Mouse (Mus musculus) MEL (cell line): ENCODE data around the gene Cetn4. TPM values are rescaled to one million over a fixed set of nuclear protein-coding genes. Genes with fewer than 3 reads are reported as not detected.
A peak's percentile ranks its signal among the peaks of the same experiment; 100 is the strongest.

Experiments used
- DNase-seq: peaks from one replicate; pipeline ENCODE4 v3.0.0; 2011; ENCODE audit warnings: low read depth, low spot score
- H3K27ac ChIP-seq: 2 replicates; pipeline ENCODE4 v1.5.1; 2012; ENCODE audit warnings: low read depth, mild to moderate bottlenecking, control low read depth, low read length, moderate library complexity; ENCODE audit not compliant: control insufficient read depth
- H3K27me3 ChIP-seq, 2 experiments: fragments of 150-350 bp in 1 of 2; sonication (generic) in 1 of 2; 2 replicates each; pipeline ENCODE4 v1.6.1; 2012; ENCODE audit warnings: low read length in 2 of 2, mild to moderate bottlenecking in 2 of 2, improper control_type of control experiment in 1 of 2, moderate library complexity in 1 of 2; ENCODE audit not compliant: insufficient read depth in 2 of 2, control insufficient read depth in 1 of 2
- H3K36me3 ChIP-seq, 2 experiments: 2 replicates each; pipeline ENCODE4 v1.6.1; 2012 to 2014; ENCODE audit warnings: low read length in 2 of 2, improper control_type of control experiment in 1 of 2, inconsistent platforms in 1 of 2, mild to moderate bottlenecking in 1 of 2; ENCODE audit not compliant: insufficient read depth in 2 of 2, control insufficient read depth in 1 of 2
- H3K4me1 ChIP-seq, 2 experiments: fragments of 150-350 bp in 1 of 2; sonication (generic) in 1 of 2; 2 replicates each; pipeline ENCODE4 v1.6.1; 2012; ENCODE audit warnings: low read length in 2 of 2, improper control_type of control experiment in 1 of 2, mild to moderate bottlenecking in 1 of 2; ENCODE audit not compliant: insufficient read depth in 2 of 2, control insufficient read depth in 1 of 2
- H3K4me3 ChIP-seq, 2 experiments: fragments of 150-350 bp in 1 of 2; sonication (generic) in 1 of 2; 2 replicates each; pipeline ENCODE4 v1.5.1; 2012; ENCODE audit warnings: low read depth in 2 of 2, low read length in 2 of 2, mild to moderate bottlenecking in 2 of 2, moderate library complexity in 2 of 2, control low read depth in 1 of 2, improper control_type of control experiment in 1 of 2; ENCODE audit not compliant: control insufficient read depth in 1 of 2, insufficient read depth in 1 of 2
- H3K79me2 ChIP-seq: 2 replicates; pipeline ENCODE4 v1.6.1; 2012; ENCODE audit warnings: mild to moderate bottlenecking, low read length, moderate library complexity; ENCODE audit not compliant: control insufficient read depth, poor library complexity, insufficient read depth
- H3K9ac ChIP-seq: 2 replicates; pipeline ENCODE4 v1.6.1; 2012; ENCODE audit warnings: low read depth, mild to moderate bottlenecking, control low read depth, low read length, moderate library complexity; ENCODE audit not compliant: control insufficient read depth, poor library complexity, severe bottlenecking
- H3K9me3 ChIP-seq: fragments of 150-350 bp; sonication (generic); replicated peaks from 2 replicates; pipeline ENCODE4 v1.6.1; 2012; ENCODE audit warnings: mild to moderate bottlenecking, low read length, improper control_type of control experiment, moderate library complexity; ENCODE audit not compliant: insufficient read depth
- BHLHE40 ChIP-seq: IDR thresholded peaks from 2 replicates; pipeline ENCODE4 v1.6.1; 2012; ENCODE audit warnings: low read depth, mild to moderate bottlenecking, inconsistent platforms, low read length, improper control_type of control experiment, borderline replicate concordance
- CHD1 ChIP-seq: IDR thresholded peaks from 2 replicates; pipeline ENCODE4 v1.6.1; 2012; ENCODE audit warnings: low read depth, mild to moderate bottlenecking, inconsistent platforms, low read length, improper control_type of control experiment
- CHD2 ChIP-seq: IDR thresholded peaks from 2 replicates; pipeline ENCODE4 v1.6.1; 2011; ENCODE audit warnings: low read length, improper control_type of control experiment
- ELF1 ChIP-seq: IDR thresholded peaks from 2 replicates; pipeline ENCODE4 v1.6.1; 2014; ENCODE audit warnings: low read depth, mild to moderate bottlenecking, inconsistent platforms, low read length, improper control_type of control experiment, moderate library complexity
- EP300 ChIP-seq, 2 experiments: IDR thresholded peaks; 2 replicates each; pipeline ENCODE4 v1.6.1; 2011; ENCODE audit warnings: improper control_type of control experiment in 2 of 2, low read length in 2 of 2, low read depth in 1 of 2, mild to moderate bottlenecking in 1 of 2
- ETS1 ChIP-seq: IDR thresholded peaks from 2 replicates; pipeline ENCODE4 v1.6.1; 2012; ENCODE audit warnings: low read depth, mild to moderate bottlenecking, inconsistent platforms, low read length, improper control_type of control experiment, moderate library complexity
- GABPA ChIP-seq: IDR thresholded peaks from 2 replicates; pipeline ENCODE4 v1.6.1; 2012; ENCODE audit warnings: low read depth, mild to moderate bottlenecking, inconsistent platforms, low read length, improper control_type of control experiment, moderate library complexity
- HCFC1 ChIP-seq: IDR thresholded peaks from 2 replicates; pipeline ENCODE4 v1.6.1; 2012; ENCODE audit warnings: low read depth, mild to moderate bottlenecking, inconsistent platforms, low read length, improper control_type of control experiment, moderate library complexity
- JUND ChIP-seq: IDR thresholded peaks from 2 replicates; pipeline ENCODE4 v1.6.1; 2011; ENCODE audit warnings: low read depth, mild to moderate bottlenecking, improper control_type of control experiment, low read length
- KAT2A ChIP-seq: conservative IDR thresholded peaks from 2 replicates; pipeline ENCODE4 v1.6.1; 2012; ENCODE audit warnings: low read depth, low read length, improper control_type of control experiment, inconsistent platforms
- MAX ChIP-seq: IDR thresholded peaks from 2 replicates; pipeline ENCODE4 v1.6.1; 2011; ENCODE audit warnings: low read length, improper control_type of control experiment
- MAZ ChIP-seq: IDR thresholded peaks from 2 replicates; pipeline ENCODE4 v1.6.1; 2012; ENCODE audit warnings: low read depth, mild to moderate bottlenecking, inconsistent platforms, low read length, improper control_type of control experiment
- MEF2A ChIP-seq: IDR thresholded peaks from 2 replicates; pipeline ENCODE4 v1.6.1; 2014; ENCODE audit warnings: low read depth, mild to moderate bottlenecking, inconsistent platforms, low read length, improper control_type of control experiment; ENCODE audit not compliant: poor library complexity, insufficient replicate concordance, severe bottlenecking; ENCODE audit errors: extremely low read depth
- MXI1 ChIP-seq: IDR thresholded peaks from 2 replicates; pipeline ENCODE4 v1.6.1; 2011; ENCODE audit warnings: mild to moderate bottlenecking, low read depth, low read length, improper control_type of control experiment
- MYB ChIP-seq: IDR thresholded peaks from 2 replicates; pipeline ENCODE4 v1.6.1; 2011; ENCODE audit warnings: mild to moderate bottlenecking, low read depth, low read length, improper control_type of control experiment
- MYC ChIP-seq: IDR thresholded peaks from 2 replicates; pipeline ENCODE4 v1.6.1; 2011; ENCODE audit warnings: low read depth, mild to moderate bottlenecking, low read length, improper control_type of control experiment, moderate library complexity
- NRF1 ChIP-seq: IDR thresholded peaks from 2 replicates; pipeline ENCODE4 v1.6.1; 2014; ENCODE audit warnings: low read depth, mild to moderate bottlenecking, inconsistent platforms, low read length, improper control_type of control experiment, moderate library complexity; ENCODE audit not compliant: poor library complexity, insufficient read depth, severe bottlenecking
- POLR2A ChIP-seq, 2 experiments: IDR thresholded peaks; 2 replicates each; pipeline ENCODE4 v1.6.1; 2011 to 2012; ENCODE audit warnings: low read length in 2 of 2, mild to moderate bottlenecking in 2 of 2, control low read depth in 1 of 2, improper control_type of control experiment in 1 of 2, low read depth in 1 of 2, moderate library complexity in 1 of 2; ENCODE audit not compliant: control insufficient read depth in 1 of 2, insufficient read depth in 1 of 2, poor library complexity in 1 of 2
- POLR2AphosphoS2 ChIP-seq: IDR thresholded peaks from 2 replicates; pipeline ENCODE4 v1.6.1; 2011; ENCODE audit warnings: low read length, improper control_type of control experiment
- POLR2AphosphoS5 ChIP-seq: IDR thresholded peaks from 2 replicates; pipeline ENCODE4 v1.6.1; 2012; ENCODE audit warnings: low read depth, borderline replicate concordance, mild to moderate bottlenecking, inconsistent platforms, low read length, moderate library complexity, mixed read lengths
- RCOR1 ChIP-seq: IDR thresholded peaks from 2 replicates; pipeline ENCODE4 v1.6.1; 2012; ENCODE audit warnings: low read depth, mild to moderate bottlenecking, inconsistent platforms, low read length, improper control_type of control experiment
- SIN3A ChIP-seq: IDR thresholded peaks from 2 replicates; pipeline ENCODE4 v1.6.1; 2012; ENCODE audit warnings: low read length, improper control_type of control experiment, inconsistent platforms
- SMC3 ChIP-seq: IDR thresholded peaks from 2 replicates; pipeline ENCODE4 v1.6.1; 2011; ENCODE audit warnings: low read depth, low read length, improper control_type of control experiment
- TAL1 ChIP-seq: IDR thresholded peaks from 2 replicates; pipeline ENCODE4 v1.6.1; 2012; ENCODE audit warnings: mild to moderate bottlenecking, inconsistent platforms, low read length, moderate library complexity, mixed read lengths
- TBP ChIP-seq: IDR thresholded peaks from 2 replicates; pipeline ENCODE4 v1.8.0; 2011; ENCODE audit warnings: low read depth, low read length, improper control_type of control experiment
- TCF12 ChIP-seq: IDR thresholded peaks from 2 replicates; pipeline ENCODE4 v1.6.1; 2014; ENCODE audit warnings: low read depth, mild to moderate bottlenecking, inconsistent platforms, low read length, improper control_type of control experiment, moderate library complexity
- UBTF ChIP-seq: IDR thresholded peaks from 2 replicates; pipeline ENCODE4 v1.6.1; 2012; ENCODE audit warnings: low read depth, mild to moderate bottlenecking, inconsistent platforms, low read length, improper control_type of control experiment, moderate library complexity, borderline replicate concordance; ENCODE audit not compliant: insufficient read depth
- USF2 ChIP-seq, 2 experiments: IDR thresholded peaks; 2 replicates each; pipeline ENCODE4 v1.6.1; 2011 to 2012; ENCODE audit warnings: improper control_type of control experiment in 2 of 2, low read length in 2 of 2, borderline replicate concordance in 1 of 2, inconsistent platforms in 1 of 2, low read depth in 1 of 2, mild to moderate bottlenecking in 1 of 2; ENCODE audit not compliant: insufficient read depth in 1 of 2
- ZC3H11A ChIP-seq: IDR thresholded peaks from 2 replicates; pipeline ENCODE4 v1.6.1; 2012; ENCODE audit warnings: low read depth, mild to moderate bottlenecking, inconsistent platforms, low read length, improper control_type of control experiment
- ZKSCAN1 ChIP-seq: IDR thresholded peaks from 2 replicates; pipeline ENCODE4 v1.6.1; 2012; ENCODE audit warnings: low read depth, mild to moderate bottlenecking, inconsistent platforms, low read length, improper control_type of control experiment, moderate library complexity
- ZNF384 ChIP-seq: IDR thresholded peaks from 2 replicates; pipeline ENCODE4 v1.6.1; 2012; ENCODE audit warnings: low read depth, mild to moderate bottlenecking, inconsistent platforms, low read length, improper control_type of control experiment
- polyA plus RNA-seq, 2 experiments: library from polyadenylated mRNA; stranded (reverse) in 1 of 2; unstranded in 1 of 2; fragments of >175 nt in 1 of 2; fragments of >200 nt in 1 of 2; gene quantifications; 2 replicates each; pipeline versions ENCODE4 v1.2.1 to v1.2.4; 2012; ENCODE audit warnings: low replicate concordance in 2 of 2, low read depth in 1 of 2; ENCODE audit not compliant: insufficient read length in 2 of 2, insufficient read depth in 1 of 2, missing spikeins in 1 of 2
- total RNA-seq: library from RNA; depleted of rRNA; stranded (reverse); fragments of 300-350 nt; gene quantifications from 2 replicates; pipeline ENCODE4 v1.2.3, GENCODE M21; 2012

Gene Cetn4
- total and polyA plus RNA-seq, 3 experiments: 0.85 to 3.8 TPM; not detected in 1

DNA sequence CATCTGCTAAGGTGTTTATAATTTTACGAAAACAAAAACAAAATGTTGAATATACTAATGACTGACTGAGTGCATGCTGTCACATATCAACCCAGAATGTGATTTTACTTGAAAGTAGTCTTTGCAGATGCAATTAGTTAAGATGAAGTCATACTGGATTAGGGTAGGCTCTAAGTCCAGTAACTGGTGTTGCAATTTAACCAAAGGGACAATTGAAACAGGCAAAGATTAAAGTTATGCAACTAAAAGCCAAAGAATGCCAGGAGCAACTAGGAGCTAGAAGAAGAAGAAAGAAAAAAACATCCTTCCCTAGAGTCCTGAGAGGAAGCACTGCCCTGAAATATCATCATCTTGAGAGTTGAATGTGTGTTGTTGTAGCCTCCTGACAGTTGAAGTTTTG lies 3.7 kb upstream of the Cetn4 start:
- Histone ChIP-seq H3K79me2 (peaks cover 6% of the 10 kb centered on the region; the same call in 1 of the 2 replicates), H3K27ac (no peak overlapping the region), H3K36me3 (peaks cover 8 to 13% of the 10 kb centered on the region in 2 experiments)
- TF ChIP-seq KAT2A: no peak
- TF ChIP-seq, all 39 proteins: peak for 0
- DNase-seq: no peak
- Histone ChIP-seq H3K9me3 (no peaks in the 10 kb centered on the region), H3K27me3 (no peaks in the 10 kb centered on the region), H3K4me1 (peaks cover 9 to 10% of the 10 kb centered on the region in 2 experiments), H3K4me3 (no peak overlapping the region), H3K9ac (no peak overlapping the region)

DNA sequence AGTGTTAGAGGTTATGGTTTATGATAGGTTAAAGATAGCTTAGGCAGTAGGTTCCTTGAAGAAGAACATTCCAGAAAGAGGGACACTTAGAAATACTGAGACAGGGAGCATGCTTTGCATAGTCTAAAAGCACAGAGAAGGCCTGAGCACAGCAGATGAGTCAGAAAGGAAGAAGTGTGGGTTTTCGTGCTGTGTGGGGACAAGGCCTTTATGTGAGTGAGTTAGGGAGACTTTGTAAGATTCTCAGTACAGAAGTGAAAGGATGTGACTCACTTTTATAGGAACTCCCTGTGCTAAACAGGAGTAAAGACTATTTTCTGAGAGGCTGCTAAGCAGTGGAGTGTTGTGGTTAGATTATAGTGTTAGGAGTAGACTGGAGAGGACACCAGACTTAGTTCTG lies 863 bp upstream of the Cetn4 start:
- peaks cover 3 to 13% of the 10 kb centered on the region in 2 experiments; a peak in 3 of 4 replicates for H3K36me3 ChIP-seq
- H3K79me2 ChIP-seq: peaks cover 6% of the 10 kb centered on the region; the same call in 1 of the 2 replicates
- H3K27me3 ChIP-seq: no peaks in the 10 kb centered on the region
- H3K4me3 ChIP-seq: peak overlapping the region; percentile 30 to 91
- H3K4me1 ChIP-seq: peaks cover 10% of the 10 kb centered on the region in 2 experiments
- peak overlapping the region; percentile 62 for H3K27ac ChIP-seq
- H3K9me3 ChIP-seq: no peaks in the 10 kb centered on the region
- peak overlapping the region; percentile 79 for H3K9ac ChIP-seq
- peak; percentile 80 for DNase-seq
- TF ChIP-seq BHLHE40: no peak
- TF ChIP-seq RCOR1: no peak
- no peak for TF ChIP-seq ELF1
- no peak for TF ChIP-seq POLR2AphosphoS2
- 0 out of 2 replicates have a peak, but pooled peaks have one; percentile 44 for TF ChIP-seq JUND
- TF ChIP-seq UBTF: no peak
- no peak for TF ChIP-seq USF2 (IDR thresholded peaks at IDR 0.05; ENCODE audit: borderline replicate concordance in 1 of 2, insufficient read depth in 1 of 2, low read depth in 1 of 2, low read length in 2 of 2)
- TF ChIP-seq SIN3A: peak; percentile 24; the same call in 1 of the 2 replicates
- no peak for TF ChIP-seq MYC
- no peak for TF ChIP-seq POLR2AphosphoS5
- TF ChIP-seq CHD1: no peak
- TF ChIP-seq KAT2A: no peak
- 0 out of 2 replicates have a peak, but pooled peaks have one; percentile 27 for TF ChIP-seq TBP
- TF ChIP-seq EP300 (IDR thresholded peaks at IDR 0.05; ENCODE audit: low read depth in 1 of 2, low read length in 2 of 2): 0 out of 4 replicates have a peak, but pooled peaks of 1 of the 2 experiments have one; percentile 25
- TF ChIP-seq MAZ: no peak
- TF ChIP-seq NRF1: no peak
- no peak for TF ChIP-seq CHD2
- no peak for TF ChIP-seq HCFC1
- TF ChIP-seq MYB: no peak
- no peak for TF ChIP-seq MEF2A
- TF ChIP-seq TAL1: peak; percentile 51
- no peak for TF ChIP-seq GABPA
- TF ChIP-seq MAX: no peak
- no peak for TF ChIP-seq TCF12
- no peak for TF ChIP-seq POLR2A (IDR thresholded peaks at IDR 0.05; ENCODE audit: control insufficient read depth in 1 of 2, insufficient read depth in 1 of 2, low read depth in 1 of 2, low read length in 2 of 2, poor library complexity in 1 of 2)
- no peak for TF ChIP-seq ZC3H11A
- peak; percentile 38 for TF ChIP-seq MXI1
- TF ChIP-seq SMC3: no peak
- TF ChIP-seq ZNF384: no peak
- TF ChIP-seq ZKSCAN1: no peak
- TF ChIP-seq ETS1: 0 out of 2 replicates have a peak, but pooled peaks have one; percentile 21
